Mouse (Mus musculus) lung, adult 2 months (tissue): ENCODE results near the gene Hadhb. TPM values are rescaled to one million over a fixed set of nuclear protein-coding genes. Genes with fewer than 3 reads are reported as not detected.

Experiments
- DNase-seq: peaks from one replicate; pipeline ENCODE4 v3.0.0; 2022
- H3K4me1 ChIP-seq: fragments of 200-500 bp; 2 replicates; pipeline ENCODE4 v1.6.1; 2011; ENCODE audit warnings: low read length; ENCODE audit not compliant: control insufficient read depth, insufficient read depth
- H3K4me3 ChIP-seq: fragments of 200-500 bp; replicated peaks from 2 replicates; pipeline ENCODE3; 2011; ENCODE audit warnings: low read depth, mild to moderate bottlenecking, control low read depth, low read length; ENCODE audit errors: extremely low read depth
- CTCF ChIP-seq: fragments of 200-500 bp; IDR thresholded peaks from 2 replicates; pipeline ENCODE4 v1.5.1; 2011; ENCODE audit warnings: mild to moderate bottlenecking, low read length, control low read depth; ENCODE audit not compliant: insufficient read depth
- POLR2A ChIP-seq: fragments of 200-500 bp; IDR thresholded peaks from 2 replicates; pipeline ENCODE4 v1.6.1; 2011; ENCODE audit warnings: low read depth, mild to moderate bottlenecking, control low read depth, low read length, borderline replicate concordance; ENCODE audit errors: extremely low read depth
- WGBS: fragments of 180-500 bp; shearing (Covaris S2); methylation state at CpG from one replicate; pipeline ENCODE4 v1.1.7; 2018; 5-methylcytosine and 5-hydroxymethylcytosine counted together
- polyA plus RNA-seq: library from polyadenylated mRNA; depleted of rRNA; stranded (reverse); fragments of >200 nt; gene quantifications from 2 replicates; pipeline ENCODE4 v1.2.3, GENCODE M21; 2012; rRNA removed

The Hadhb gene
- 49.3 and 112 TPM in 2 replicates for polyA plus RNA-seq

DNA sequence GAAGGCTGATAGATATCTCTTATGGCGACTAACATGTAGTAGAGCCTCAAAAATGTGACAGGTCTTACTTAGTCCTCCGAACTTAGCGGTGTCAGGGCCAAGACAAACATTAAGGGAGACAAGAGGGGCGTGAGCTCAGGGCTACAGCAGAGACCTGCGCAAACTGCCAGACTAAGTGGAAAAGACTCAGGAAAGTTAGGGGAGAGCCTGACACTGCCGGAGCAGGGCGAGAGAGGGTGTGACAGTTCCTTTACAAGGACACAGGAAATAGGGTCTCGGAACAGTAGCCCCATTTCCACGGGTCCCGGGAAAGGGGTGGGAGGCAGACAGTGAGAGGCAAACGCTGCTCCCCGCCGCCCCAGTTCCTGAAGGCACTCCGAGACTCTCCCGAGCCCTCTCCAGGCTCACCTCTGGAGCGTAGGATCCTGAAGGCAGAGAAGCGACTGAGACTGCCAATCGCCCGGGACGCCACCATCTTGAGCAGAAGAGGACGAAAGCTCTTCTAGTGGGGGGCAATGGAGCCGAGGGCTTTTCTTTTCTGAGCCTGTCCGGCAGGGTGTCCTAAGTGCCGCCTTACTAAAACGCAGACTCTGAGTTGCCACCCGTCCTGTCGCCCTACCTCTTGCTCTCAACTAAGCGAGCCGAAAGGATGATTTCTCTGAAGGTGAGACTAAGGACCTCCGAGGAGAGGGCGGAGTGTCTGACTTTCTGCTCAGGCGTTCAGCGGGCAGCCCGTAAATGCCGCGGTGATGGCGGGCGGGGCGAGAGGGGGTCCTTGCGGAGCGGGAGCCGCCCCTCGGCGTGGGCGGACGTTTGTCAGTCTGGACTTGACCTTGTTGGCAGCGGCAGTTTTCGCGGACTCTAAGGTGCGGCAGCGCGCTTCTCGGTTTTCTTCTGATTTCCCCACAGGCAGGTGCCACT lies at the start of gene Hadhb, which contains the start of gene Hadha:
Gene Hadhb, plus strand, starts transcription at position 775 of the 921 bp plus-strand sequence.
Gene Hadha, minus strand, starts transcription at position 689 of the 921 bp plus-strand sequence.
- peak; percentile 88; the same call in 1 of the 2 replicates for TF ChIP-seq POLR2A
- TF ChIP-seq CTCF = no peak
- no peaks in the 10 kb centered on the region; the same call in none of the 2 replicates for H3K4me1 ChIP-seq
- under 1% methylated on average over 53 of the region's 53 CpGs for WGBS
- peak; percentile 96 for DNase-seq
- peak within 1 kb of the TSS; percentile 99 for H3K4me3 ChIP-seq

- no peaks in the 10 kb centered on the region; the same call in 1 of the 2 replicates for H3K4me1 ChIP-seq
- WGBS = 6% methylated on average over 29 of the region's 29 CpGs
- no peak within 1 kb of the TSS for H3K4me3 ChIP-seq
- no peak for DNase-seq
- TF ChIP-seq CTCF (no peak), POLR2A (no peak)
Observed at GRCm38 (mm10) chr5:30105668-30106300, 49.3 kb upstream of the Hadhb start, which contains the start of gene 3110082J24Rik. Gene 3110082J24Rik (minus strand): TSS chr5:30106086.

DNA sequence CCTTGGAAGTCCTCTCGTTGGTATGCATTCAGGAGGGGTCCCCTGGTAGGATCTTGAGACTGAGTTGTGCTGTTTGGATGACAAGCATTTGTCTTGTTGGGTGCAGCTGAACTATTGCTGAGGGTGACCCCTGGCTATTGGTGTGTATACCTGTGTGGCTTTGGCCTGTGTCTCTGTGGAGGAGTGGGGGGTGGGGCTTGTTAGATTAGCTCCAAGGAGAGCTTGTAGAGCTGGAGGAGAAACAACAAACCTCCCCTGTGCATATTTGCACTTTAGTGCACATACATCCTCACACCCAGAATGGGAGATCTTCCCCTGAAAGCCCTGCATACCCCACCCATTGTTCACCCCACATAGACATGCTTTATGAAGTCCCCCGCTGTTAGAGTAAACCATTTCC lies 48.3 kb upstream of the Hadhb start:
- 39% methylated on average over 2 of the region's 2 CpGs for WGBS
- H3K4me1 ChIP-seq = no peaks in the 10 kb centered on the region; the same call in 1 of the 2 replicates
- DNase-seq = no peak
- H3K4me3 ChIP-seq = no peak overlapping the region
- no peak for TF ChIP-seq POLR2A
- TF ChIP-seq CTCF = no peak

GRCm38 (mm10) chr5:30107186-30107585 lies 47.9 kb upstream of the Hadhb start:
- TF ChIP-seq POLR2A (no peak), CTCF (no peak)

DNA sequence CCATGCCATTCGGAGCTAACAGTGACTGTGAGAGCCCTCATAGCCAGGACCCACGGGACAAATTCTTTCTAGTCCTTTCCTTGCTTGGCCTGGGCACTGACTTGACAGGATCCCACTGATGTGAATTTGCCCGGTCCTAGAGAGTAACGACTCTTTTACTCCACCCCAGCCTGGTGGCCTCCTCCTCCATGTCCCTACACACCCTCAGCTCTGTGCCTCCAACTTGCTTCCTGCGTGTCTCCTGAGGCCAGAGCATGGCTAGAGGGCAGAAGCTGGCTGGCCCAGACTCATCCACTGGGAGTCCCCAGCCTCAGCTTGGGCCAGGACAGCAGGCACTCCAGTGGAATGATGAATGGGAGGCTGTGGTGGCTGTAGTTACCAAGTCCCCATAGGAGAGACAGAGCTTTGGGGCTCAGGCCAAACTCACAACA lies 47.4 kb upstream of the Hadhb start:
- no peak for TF ChIP-seq CTCF
- no peak for TF ChIP-seq POLR2A
- H3K4me1 ChIP-seq = no peaks in the 10 kb centered on the region; the same call in 1 of the 2 replicates
- H3K4me3 ChIP-seq = no peak overlapping the region
- 21% methylated on average over 5 of the region's 5 CpGs for WGBS
- DNase-seq = no peak

More at GRCm38 (mm10) chr5:30107186-30107585, 47.9 kb upstream of the Hadhb start:
- DNase-seq = no peak
- no peaks in the 10 kb centered on the region; the same call in 1 of the 2 replicates for H3K4me1 ChIP-seq
- WGBS = 25% methylated on average over 7 of the region's 7 CpGs
- H3K4me3 ChIP-seq = no peak overlapping the region

DNA sequence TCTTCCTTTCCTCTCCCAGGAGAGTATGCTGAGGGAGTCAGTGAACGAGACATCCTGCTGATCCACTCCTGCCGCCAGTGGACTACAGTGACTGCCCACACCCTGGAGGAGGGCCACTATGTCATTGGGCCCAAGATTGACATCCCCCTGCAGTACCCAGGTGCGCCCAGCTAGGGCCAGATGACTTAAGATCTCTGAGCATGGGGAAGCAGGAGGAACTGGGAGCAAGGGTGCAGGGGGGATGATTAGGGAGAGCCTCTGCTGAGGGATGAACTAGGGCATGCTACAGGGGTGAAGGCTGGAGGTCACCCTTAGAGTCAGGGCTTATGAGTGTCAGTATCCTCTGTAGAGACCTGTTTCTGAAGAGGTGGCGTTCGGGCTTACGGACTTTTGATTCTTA lies 46.8 kb upstream of the Hadhb start:
- TF ChIP-seq CTCF (no peak), POLR2A (no peak)
- Histone ChIP-seq H3K4me1 (no peaks in the 10 kb centered on the region; the same call in 1 of the 2 replicates), H3K4me3 (no peak overlapping the region)
- no peak for DNase-seq
- 83% methylated on average over 6 of the region's 6 CpGs for WGBS

DNA sequence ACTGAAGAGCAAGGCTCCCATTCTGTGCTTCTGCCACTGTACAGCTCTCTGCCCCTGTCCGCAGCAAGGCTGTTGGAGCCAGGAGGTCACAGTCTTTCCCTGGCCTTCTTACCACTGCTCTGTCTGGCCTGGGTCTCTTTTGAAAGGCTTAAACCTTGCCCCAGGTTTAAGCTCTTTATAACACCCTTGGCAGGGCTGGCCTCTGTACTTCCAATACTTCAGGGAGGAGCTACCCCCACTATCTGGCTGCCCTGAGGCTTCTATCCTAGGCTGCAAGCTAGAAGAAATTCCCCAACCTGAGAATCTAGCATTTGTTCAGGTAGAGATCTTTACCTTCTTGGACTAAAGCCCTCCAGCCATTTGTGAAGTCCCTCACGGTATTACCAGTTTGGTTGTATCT lies 45.1 kb upstream of the Hadhb start:
- peaks cover 2% of the 10 kb centered on the region for H3K4me1 ChIP-seq
- 78% methylated on average over 2 of the region's 2 CpGs for WGBS
- H3K4me3 ChIP-seq = no peak overlapping the region
- no peak for DNase-seq
- no peak for TF ChIP-seq POLR2A
- TF ChIP-seq CTCF = no peak

DNA sequence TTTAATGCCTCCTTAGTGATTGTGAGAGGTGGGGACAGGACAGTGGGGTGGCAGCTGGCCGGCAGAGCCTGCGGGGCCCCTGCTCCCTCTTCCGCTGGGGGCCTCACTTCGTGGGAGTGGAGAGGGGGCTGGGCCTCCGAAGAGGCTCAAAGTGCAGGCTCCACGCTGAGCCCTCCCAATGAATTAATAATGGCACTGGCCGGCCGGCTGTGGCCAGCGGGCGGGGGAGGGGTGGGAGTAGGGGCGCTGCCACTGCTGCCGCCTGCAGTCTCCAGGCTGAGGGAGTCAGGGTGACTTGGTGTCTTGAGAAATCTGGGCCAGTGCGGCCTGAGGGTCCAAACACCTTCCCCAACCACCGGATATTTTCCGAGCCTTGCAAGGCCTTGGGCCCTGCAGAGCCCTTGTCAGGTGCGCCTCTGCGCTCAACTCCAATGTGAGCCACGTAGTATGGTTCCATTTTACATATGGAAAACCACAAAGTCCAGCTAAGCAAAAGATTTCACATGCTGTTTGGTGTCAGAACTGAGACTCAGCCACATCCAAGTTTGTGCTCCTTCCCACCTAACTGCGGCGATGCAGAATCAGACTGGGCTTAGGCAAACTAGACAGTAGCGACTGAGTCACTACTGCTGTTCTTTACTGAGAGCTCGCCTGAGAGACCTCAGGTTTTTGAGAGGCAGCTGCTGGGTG lies 44.5 kb upstream of the Hadhb start:
- H3K4me3 ChIP-seq = no peak overlapping the region
- WGBS = 31% methylated on average over 22 of the region's 22 CpGs
- peaks cover 2% of the 10 kb centered on the region; the same call in 1 of the 2 replicates for H3K4me1 ChIP-seq
- TF ChIP-seq POLR2A (no peak), CTCF (no peak)
- no peak for DNase-seq

- WGBS = 3% methylated on average over 18 of the region's 18 CpGs
- DNase-seq = no peak
- Histone ChIP-seq H3K4me3 (no peak overlapping the region), H3K4me1 (peaks cover 2% of the 10 kb centered on the region; the same call in 1 of the 2 replicates)
- no peak for TF ChIP-seq POLR2A
- TF ChIP-seq CTCF = no peak
Observed at GRCm38 (mm10) chr5:30111126-30111525, 43.9 kb upstream of the Hadhb start.
